Mouse (Mus musculus): ENCODE measurements around the gene Gm10277. TPM values are rescaled to one million over a fixed set of nuclear protein-coding genes. Genes with fewer than 3 reads are reported as not detected.
A peak's percentile ranks its signal among the peaks of the same experiment; 100 is the strongest.
"Not testable (repeated sequence)": the region's sequence is repeated elsewhere in the genome, so short reads cannot be mapped to it uniquely, and the experiment has no call there.

The Gm10277 gene
- polyA plus RNA-seq, 1 experiment from 2014 or later, result 0.53 TPM

- Histone ChIP-seq H3K36me3 (ENCODE audit: control insufficient read depth, insufficient read depth) (no peaks in the 10 kb centered on the region), H3K4me3 (ENCODE audit: low read depth, low read length) (no peak overlapping the region), H3K9me3 (ENCODE audit: control insufficient read depth) (no peaks in the 10 kb centered on the region), H3K27me3 (replicated peaks; ENCODE audit: control insufficient read depth, insufficient read depth, low read length) (no peaks in the 10 kb centered on the region), H3K4me1 (replicated peaks; ENCODE audit: control insufficient read depth, insufficient read depth, low read length) (no peaks in the 10 kb centered on the region), H3K4me2 (replicated peaks; ENCODE audit: low read depth) (no peak overlapping the region), H3K9ac (ENCODE audit: low read depth, low read length) (no peak overlapping the region), H3K27ac (ENCODE audit: low read depth, low read length) (no peak overlapping the region)
- TF ChIP-seq CTCF (IDR thresholded peaks at IDR 0.05; ENCODE audit: low read depth), result no peak
- ATAC-seq, result no peak
- 80% methylated on average over 5 of the region's 5 CpGs for WGBS
Observed at GRCm38 (mm10) chr11:77748996-77749395, 38.6 kb downstream of the Gm10277 start.

- not testable (repeated sequence) for ATAC-seq; H3K4me1 ChIP-seq (replicated peaks; ENCODE audit: control insufficient read depth, insufficient read depth, low read length); H3K36me3 ChIP-seq (ENCODE audit: control insufficient read depth, insufficient read depth); H3K27me3 ChIP-seq (replicated peaks; ENCODE audit: control insufficient read depth, insufficient read depth, low read length); H3K9ac ChIP-seq (ENCODE audit: low read depth, low read length); H3K9me3 ChIP-seq (ENCODE audit: control insufficient read depth); H3K27ac ChIP-seq (ENCODE audit: low read depth, low read length); H3K4me3 ChIP-seq (ENCODE audit: low read depth, low read length); H3K4me2 ChIP-seq (replicated peaks; ENCODE audit: low read depth)
- WGBS, result 93% methylated on average over 13 of the region's 15 CpGs
Observed at GRCm38 (mm10) chr11:77747103-77747502, 40.4 kb downstream of the Gm10277 start.

- Histone ChIP-seq H3K36me3 (ENCODE audit: control insufficient read depth, insufficient read depth) (no peaks in the 10 kb centered on the region), H3K27ac (ENCODE audit: low read depth, low read length) (no peak overlapping the region), H3K4me3 (ENCODE audit: low read depth, low read length) (no peak overlapping the region), H3K4me2 (replicated peaks; ENCODE audit: low read depth) (no peak overlapping the region), H3K9ac (ENCODE audit: low read depth, low read length) (no peak overlapping the region), H3K4me1 (replicated peaks; ENCODE audit: control insufficient read depth, insufficient read depth, low read length) (no peaks in the 10 kb centered on the region), H3K9me3 (ENCODE audit: control insufficient read depth) (no peaks in the 10 kb centered on the region), H3K27me3 (replicated peaks; ENCODE audit: control insufficient read depth, insufficient read depth, low read length) (no peaks in the 10 kb centered on the region)
- no peak for ATAC-seq
- no peak for TF ChIP-seq CTCF (IDR thresholded peaks at IDR 0.05; ENCODE audit: low read depth)
- WGBS, result 80% methylated on average over 4 of the region's 4 CpGs
Observed at GRCm38 (mm10) chr11:77746652-77747051, 40.9 kb downstream of the Gm10277 start.

GRCm38 (mm10) chr11:77743966-77744365 is 43.6 kb downstream of the Gm10277 start:
- Histone ChIP-seq H3K27me3 (replicated peaks; ENCODE audit: control insufficient read depth, insufficient read depth, low read length) (no peaks in the 10 kb centered on the region), H3K4me2 (replicated peaks; ENCODE audit: low read depth) (no peak overlapping the region), H3K9me3 (ENCODE audit: control insufficient read depth) (no peaks in the 10 kb centered on the region), H3K27ac (ENCODE audit: low read depth, low read length) (no peak overlapping the region), H3K4me3 (ENCODE audit: low read depth, low read length) (no peak overlapping the region), H3K36me3 (ENCODE audit: control insufficient read depth, insufficient read depth) (no peaks in the 10 kb centered on the region), H3K4me1 (replicated peaks; ENCODE audit: control insufficient read depth, insufficient read depth, low read length) (no peaks in the 10 kb centered on the region), H3K9ac (ENCODE audit: low read depth, low read length) (no peak overlapping the region)
- no peak for ATAC-seq
- WGBS, result 28% methylated on average over 6 of the region's 6 CpGs
- TF ChIP-seq CTCF (IDR thresholded peaks at IDR 0.05; ENCODE audit: low read depth), result peak; percentile 74

GRCm38 (mm10) chr11:77738555-77738954 is 49.0 kb downstream of the Gm10277 start:
- Histone ChIP-seq H3K27me3 (replicated peaks; ENCODE audit: control insufficient read depth, insufficient read depth, low read length) (no peaks in the 10 kb centered on the region), H3K36me3 (ENCODE audit: control insufficient read depth, insufficient read depth) (no peaks in the 10 kb centered on the region), H3K27ac (ENCODE audit: low read depth, low read length) (no peak overlapping the region), H3K9me3 (ENCODE audit: control insufficient read depth) (no peaks in the 10 kb centered on the region), H3K4me3 (ENCODE audit: low read depth, low read length) (no peak overlapping the region), H3K9ac (ENCODE audit: low read depth, low read length) (no peak overlapping the region), H3K4me1 (replicated peaks; ENCODE audit: control insufficient read depth, insufficient read depth, low read length) (no peaks in the 10 kb centered on the region), H3K4me2 (replicated peaks; ENCODE audit: low read depth) (no peak overlapping the region)
- no peak for ATAC-seq
- no peak for TF ChIP-seq CTCF (IDR thresholded peaks at IDR 0.05; ENCODE audit: low read depth)
- WGBS, result 47% methylated on average over 7 of the region's 7 CpGs

- Histone ChIP-seq H3K9ac (ENCODE audit: low read depth, low read length) (no peak overlapping the region), H3K4me1 (replicated peaks; ENCODE audit: control insufficient read depth, insufficient read depth, low read length) (no peaks in the 10 kb centered on the region), H3K4me3 (ENCODE audit: low read depth, low read length) (no peak overlapping the region), H3K36me3 (ENCODE audit: control insufficient read depth, insufficient read depth) (no peaks in the 10 kb centered on the region), H3K27ac (ENCODE audit: low read depth, low read length) (no peak overlapping the region), H3K27me3 (replicated peaks; ENCODE audit: control insufficient read depth, insufficient read depth, low read length) (no peaks in the 10 kb centered on the region), H3K4me2 (replicated peaks; ENCODE audit: low read depth) (no peak overlapping the region), H3K9me3 (ENCODE audit: control insufficient read depth) (no peaks in the 10 kb centered on the region)
- peak; percentile 96 for TF ChIP-seq CTCF (IDR thresholded peaks at IDR 0.05; ENCODE audit: low read depth)
- no peak for ATAC-seq
- under 1% methylated on average over 6 of the region's 6 CpGs for WGBS
Observed at GRCm38 (mm10) chr11:77737289-77737688, 50.3 kb downstream of the Gm10277 start.

Other genes starting within 250 kb of the Gm10277 start
- 8.6 and 9.3 TPM in 2 replicates for gene Taok1, start 179.9 kb downstream of the Gm10277 start, polyA plus RNA-seq (2015; fragmentation: Nextera tagmentation; extraction: Ambion mirVana)
- 4.6 and 7.2 TPM in 2 replicates for gene Nufip2, start 101.6 kb downstream of the Gm10277 start, polyA plus RNA-seq (2015; fragmentation: Nextera tagmentation; extraction: Ambion mirVana)
- not detected in 2 replicates for gene Cryba1, start 62.5 kb downstream of the Gm10277 start, polyA plus RNA-seq (2015; fragmentation: Nextera tagmentation; extraction: Ambion mirVana)
- 25.4 and 30.7 TPM in 2 replicates for gene Myo18a, start 24.5 kb downstream of the Gm10277 start, polyA plus RNA-seq (2015; fragmentation: Nextera tagmentation; extraction: Ambion mirVana)
- 45.7 and 57.1 TPM in 2 replicates for gene Pipox, start 106.3 kb upstream of the Gm10277 start, polyA plus RNA-seq (2015; fragmentation: Nextera tagmentation; extraction: Ambion mirVana)
- gene Sez6, start 143.1 kb upstream of the Gm10277 start, polyA plus RNA-seq (2015; fragmentation: Nextera tagmentation; extraction: Ambion mirVana), result 0.77 and 0.80 TPM in 2 replicates
- gene Phf12, start 195.0 kb upstream of the Gm10277 start, polyA plus RNA-seq (2015; fragmentation: Nextera tagmentation; extraction: Ambion mirVana), result 7.2 and 8.4 TPM in 2 replicates
- gene Dhrs13, start 244.5 kb upstream of the Gm10277 start, polyA plus RNA-seq (2015; fragmentation: Nextera tagmentation; extraction: Ambion mirVana), result 4.4 and 5.2 TPM in 2 replicates

Measured in intestine, postnatal 0 days (tissue).